16 mouse cellular contexts compared by ENCODE assay signal in genomic region chr15:97272831-97273230, GRCm38 (mm10). TPM values are rescaled to one million over a fixed set of nuclear protein-coding genes. Genes with fewer than 3 reads are reported as not detected.
"Had no signal": no experiment of that assay in that cellular context is flagged by ENCODE, and none has a peak within 500 bp of the region (broad histone marks: within the 10 kb centered on the region; RNA-seq: fewer than 3 reads in every experiment).

No protein-coding gene starts in this region.

- H3K4me1 ChIP-seq: megakaryocyte, embryonic 14.5 days had no signal

- H3K9me3 ChIP-seq: lung, embryonic 15.5 days; megakaryocyte, embryonic 14.5 days; midbrain, embryonic 12.5 days; neural tube, embryonic 12.5 days; stomach, embryonic 15.5 days had no signal

- H3K4me3 ChIP-seq: lung, embryonic 15.5 days; megakaryocyte, embryonic 14.5 days; midbrain, embryonic 12.5 days; neural tube, embryonic 12.5 days; stomach, embryonic 15.5 days had no signal

- ATAC-seq: midbrain, embryonic 16.5 days had no signal

- H3K27me3 ChIP-seq: lung, embryonic 15.5 days; midbrain, embryonic 12.5 days; neural tube, embryonic 12.5 days; stomach, embryonic 15.5 days had no signal

- H3K4me2 ChIP-seq: lung, embryonic 15.5 days; midbrain, embryonic 12.5 days; neural tube, embryonic 12.5 days; stomach, embryonic 15.5 days had no signal

- H3K27ac ChIP-seq: lung, embryonic 15.5 days; macrophage; midbrain, embryonic 12.5 days; neural tube, embryonic 12.5 days; stomach, embryonic 15.5 days; stomach, postnatal 0 days had no signal

- H3K36me3 ChIP-seq: lung, embryonic 15.5 days; midbrain, embryonic 12.5 days; neural tube, embryonic 12.5 days; stomach, embryonic 15.5 days had no signal

- H3K9ac ChIP-seq: lung, embryonic 15.5 days; midbrain, embryonic 12.5 days; neural tube, embryonic 12.5 days; stomach, embryonic 15.5 days had no signal

- DNase-seq: lung, adult 2 months; lung, postnatal 14 days; lung, postnatal 36 days; midbrain, embryonic 14.5 days; right cerebral cortex, postnatal 14 days; thymus, adult 2 months; thymus, postnatal 25 days; thymus, postnatal 4 days had no signal

RNA-seq across cellular contexts. Expression of gene Amigo2, which starts 25.7 kb away (rescaled TPM):
- polyA plus RNA-seq: macrophage had no signal
